Mouse (Mus musculus): ENCODE data around the gene Cyp4f17. TPM values are rescaled to one million over a fixed set of nuclear protein-coding genes. Genes with fewer than 3 reads are reported as not detected.

Gene Cyp4f17
- polyA plus RNA-seq, 1 experiment from 2014 or later, result 8.9 TPM

Other genes with a start within 250 kb of the Cyp4f17 start
- 116 and 122 TPM in 2 replicates for gene Brd4, start 221.3 kb upstream of the Cyp4f17 start, polyA plus RNA-seq (2016; fragmentation: Nextera tagmentation; extraction: Ambion mirVana)
- gene Akap8, start 184.8 kb upstream of the Cyp4f17 start, polyA plus RNA-seq (2016; fragmentation: Nextera tagmentation; extraction: Ambion mirVana), result 152 and 159 TPM in 2 replicates
- gene Akap8l, start 155.4 kb upstream of the Cyp4f17 start, polyA plus RNA-seq (2016; fragmentation: Nextera tagmentation; extraction: Ambion mirVana), result 93.0 and 94.5 TPM in 2 replicates
- 35.1 and 35.2 TPM in 2 replicates for gene Wiz, start 116.6 kb upstream of the Cyp4f17 start, polyA plus RNA-seq (2016; fragmentation: Nextera tagmentation; extraction: Ambion mirVana)
- 0.64 and 0.85 TPM in 2 replicates for gene Rasal3, start 102.5 kb upstream of the Cyp4f17 start, polyA plus RNA-seq (2016; fragmentation: Nextera tagmentation; extraction: Ambion mirVana)
- gene Pglyrp2, start 81.9 kb upstream of the Cyp4f17 start, polyA plus RNA-seq (2016; fragmentation: Nextera tagmentation; extraction: Ambion mirVana), result not detected in 2 replicates
- 0.44 and 0.63 TPM in 2 replicates for gene Cyp4f39, start 53.3 kb upstream of the Cyp4f17 start, polyA plus RNA-seq (2016; fragmentation: Nextera tagmentation; extraction: Ambion mirVana)
- 14.0 and 17.0 TPM in 2 replicates for gene Cyp4f16, start 30.5 kb downstream of the Cyp4f17 start, polyA plus RNA-seq (2016; fragmentation: Nextera tagmentation; extraction: Ambion mirVana)
- not detected in 2 replicates for gene Cyp4f37, start 115.3 kb downstream of the Cyp4f17 start, polyA plus RNA-seq (2016; fragmentation: Nextera tagmentation; extraction: Ambion mirVana)
- not detected in 2 replicates for gene Cyp4f40, start 152.8 kb downstream of the Cyp4f17 start, polyA plus RNA-seq (2016; fragmentation: Nextera tagmentation; extraction: Ambion mirVana)
- 0.49 and 1.4 TPM in 2 replicates for gene Cyp4f15, start 179.6 kb downstream of the Cyp4f17 start, polyA plus RNA-seq (2016; fragmentation: Nextera tagmentation; extraction: Ambion mirVana)

Measured in embryonic facial prominence, embryonic 10.5 days (tissue).